Mouse (Mus musculus) liver (tissue): ENCODE data around the gene Ces1h.
"Not testable (repeated sequence)": the region's sequence is repeated elsewhere in the genome, so short reads cannot be mapped to it uniquely, and the experiment has no call there.

Source experiments
- DNase-seq: peaks from one replicate; pipeline ENCODE4 v3.0.0-alpha.2; 2020; ENCODE audit warnings: mixed read lengths

The Ces1h gene

GRCm38 (mm10) chr8:93379625-93380024, at the start of gene Ces1h:
Ces1h (minus strand) TSS chr8:93379725.
- no peak for DNase-seq

- no peak for DNase-seq
Measured at GRCm38 (mm10) chr8:93427195-93427594, 47.7 kb upstream of the Ces1h start.

GRCm38 (mm10) chr8:93415387-93415786, 35.9 kb upstream of the Ces1h start:
- DNase-seq = no peak

GRCm38 (mm10) chr8:93408830-93409229, 29.3 kb upstream of the Ces1h start:
- DNase-seq = no peak

GRCm38 (mm10) chr8:93399698-93400097, 20.2 kb upstream of the Ces1h start:
- DNase-seq = no peak

GRCm38 (mm10) chr8:93398044-93398443, 18.5 kb upstream of the Ces1h start:
- DNase-seq = no peak

GRCm38 (mm10) chr8:93394079-93394619, 14.6 kb upstream of the Ces1h start:
- not testable (repeated sequence) for DNase-seq

GRCm38 (mm10) chr8:93369481-93369880, 10.0 kb downstream of the Ces1h start:
- DNase-seq = no peak

- no peak for DNase-seq
Measured at GRCm38 (mm10) chr8:93360113-93360512, 19.4 kb downstream of the Ces1h start.

- no peak for DNase-seq
Measured at GRCm38 (mm10) chr8:93339531-93339930, 40.0 kb downstream of the Ces1h start.

GRCm38 (mm10) chr8:93337207-93337606, 42.3 kb downstream of the Ces1h start, which contains the start of gene Ces1g:
Ces1g (minus strand) TSS chr8:93337308.
- DNase-seq = no peak

- no peak for DNase-seq
Measured at GRCm38 (mm10) chr8:93332703-93333102, 46.8 kb downstream of the Ces1h start.

- no peak for DNase-seq
Measured at GRCm38 (mm10) chr8:93331151-93331550, 48.4 kb downstream of the Ces1h start.

- no peak for DNase-seq
Measured at GRCm38 (mm10) chr8:93325123-93325522, 54.4 kb downstream of the Ces1h start.

- no peak for DNase-seq
Measured at GRCm38 (mm10) chr8:93317031-93317430, 62.5 kb downstream of the Ces1h start.

GRCm38 (mm10) chr8:93315557-93315956, 64.0 kb downstream of the Ces1h start:
- no peak for DNase-seq
